Mouse (Mus musculus): ENCODE measurements around the gene Spice1.

Spice1 gene

DNA sequence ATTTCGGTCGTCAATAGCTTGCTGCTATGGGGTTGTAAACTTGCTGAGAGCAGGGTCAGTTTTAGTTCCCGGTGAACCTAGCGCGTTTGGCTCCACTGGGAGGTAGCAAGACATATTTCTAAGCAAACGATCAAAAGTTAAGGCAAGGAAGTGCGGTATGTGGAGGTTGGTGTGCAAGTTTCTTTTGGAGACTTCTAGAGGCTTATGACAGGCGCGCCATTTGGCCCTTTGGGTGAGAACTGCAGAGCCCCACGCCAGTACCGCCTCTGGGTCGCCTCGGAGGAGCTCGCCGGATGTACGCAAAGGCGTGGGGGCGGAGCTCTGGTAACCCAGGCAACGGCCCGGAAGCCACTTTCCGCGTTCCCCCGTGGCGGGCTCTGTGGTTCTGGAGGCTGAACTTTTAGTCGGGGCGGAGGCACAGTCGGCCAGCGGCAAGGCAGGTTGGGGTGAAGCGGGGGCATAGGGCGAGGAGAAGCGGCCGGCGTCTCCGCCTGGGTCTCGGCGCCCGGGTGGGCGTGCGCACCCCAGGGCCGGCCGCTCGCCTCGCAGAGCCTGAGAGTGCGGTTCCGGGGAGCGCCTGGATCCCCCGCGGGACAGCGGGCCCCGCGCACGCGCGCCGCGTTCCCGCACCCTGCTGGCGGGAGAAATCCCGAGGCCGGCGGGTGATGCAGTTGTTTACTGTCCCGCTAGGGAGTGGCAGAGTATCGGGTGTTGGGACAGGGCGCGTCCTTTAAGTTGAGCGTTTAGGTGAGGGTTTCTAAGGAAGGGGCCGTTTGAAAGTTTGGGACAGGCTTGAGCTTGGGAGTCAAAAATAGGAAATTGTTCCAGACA lies at the start of gene Spice1:
Spice1 (plus strand) TSS at position 51 of the 831 bp plus-strand sequence.
- DNase-seq (ENCODE audit: low spot score): peak; percentile 92

DNA sequence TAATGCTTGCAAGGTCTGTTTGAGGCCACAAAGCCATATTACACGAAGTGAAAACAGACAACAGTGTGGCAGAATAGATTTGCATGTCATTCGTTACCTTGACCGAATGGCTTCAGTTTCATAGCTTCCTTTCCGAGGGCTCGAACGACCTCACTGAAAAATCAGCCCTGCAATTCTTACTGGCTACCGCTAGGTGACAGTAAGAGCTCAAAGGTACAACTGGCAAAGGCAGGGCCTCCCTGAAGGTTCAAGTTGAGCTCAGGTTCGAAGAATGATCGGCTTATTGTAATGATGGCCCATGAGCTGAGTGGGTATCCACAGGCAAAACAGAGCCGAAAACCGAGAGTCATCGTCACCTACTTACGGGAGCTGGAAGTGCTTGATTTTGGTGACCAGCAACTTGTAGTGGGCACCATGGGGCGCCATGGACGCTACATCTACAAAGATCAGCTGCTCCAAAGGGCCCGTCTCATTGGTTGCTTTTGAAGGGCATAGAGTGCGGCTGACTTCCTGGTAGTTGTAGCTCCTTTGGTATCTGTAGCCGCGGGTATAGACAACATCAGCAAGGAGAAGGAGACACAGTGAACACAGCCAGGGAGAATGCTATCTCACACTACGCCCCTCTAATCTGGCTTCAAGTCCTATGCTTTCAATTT lies 47.4 kb upstream of the Spice1 start:
- DNase-seq (ENCODE audit: low spot score): no peak

DNA sequence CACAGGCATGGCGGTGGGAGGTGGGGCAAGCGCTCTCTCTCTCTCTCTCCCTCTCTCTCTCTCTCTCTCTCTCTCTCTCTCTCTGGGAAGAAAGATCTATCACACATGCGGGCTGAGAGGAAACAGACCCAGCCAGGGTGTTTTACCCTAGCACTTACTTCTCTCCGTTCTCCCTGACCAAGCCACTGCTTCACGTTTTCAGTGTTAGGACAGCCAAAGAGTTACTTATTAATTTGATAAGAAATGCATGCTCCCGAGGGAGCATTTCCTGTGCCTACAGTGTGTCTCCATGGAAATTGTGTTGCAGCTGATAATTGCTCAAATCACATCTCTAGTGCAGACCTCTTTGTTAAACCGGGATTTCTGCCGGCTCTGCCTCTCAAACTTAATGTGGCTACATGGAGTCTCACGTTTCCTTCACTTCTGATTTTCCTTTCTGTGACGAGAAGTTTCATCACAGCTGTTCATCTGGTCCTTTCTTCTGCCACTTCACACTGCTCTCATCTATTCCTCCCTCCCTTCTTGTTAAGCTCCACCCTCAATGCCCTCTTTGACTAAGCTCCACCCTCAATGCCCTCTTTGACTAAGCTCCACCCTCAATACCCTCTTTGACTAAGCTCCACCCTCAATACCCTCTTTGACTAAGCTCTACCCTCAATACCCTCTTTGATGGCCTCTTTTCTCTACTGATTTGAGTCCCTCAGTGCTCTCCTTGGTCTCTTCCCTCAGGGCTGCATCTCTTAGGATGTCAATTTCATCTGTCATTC lies 44.6 kb upstream of the Spice1 start:
- DNase-seq (ENCODE audit: low spot score): no peak

DNA sequence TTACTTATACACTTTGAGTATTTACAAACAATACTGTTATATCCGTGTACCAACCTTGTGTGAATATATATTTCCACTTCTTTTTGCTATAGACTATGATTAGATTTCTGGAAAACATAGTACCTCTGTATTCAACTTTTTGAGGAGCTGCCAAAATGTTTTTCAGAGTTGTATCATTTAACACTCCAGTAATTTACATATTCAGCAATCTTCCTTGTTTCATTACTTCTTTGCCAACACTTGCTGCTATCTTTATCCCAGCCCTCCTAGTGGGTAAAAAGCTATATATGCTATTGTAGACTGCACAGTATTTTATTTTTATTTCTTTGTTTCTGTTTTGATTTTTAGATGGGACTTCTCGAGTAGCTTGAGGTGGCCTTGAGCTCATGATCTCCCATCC lies 43.1 kb upstream of the Spice1 start:
- DNase-seq (ENCODE audit: low spot score): no peak

DNA sequence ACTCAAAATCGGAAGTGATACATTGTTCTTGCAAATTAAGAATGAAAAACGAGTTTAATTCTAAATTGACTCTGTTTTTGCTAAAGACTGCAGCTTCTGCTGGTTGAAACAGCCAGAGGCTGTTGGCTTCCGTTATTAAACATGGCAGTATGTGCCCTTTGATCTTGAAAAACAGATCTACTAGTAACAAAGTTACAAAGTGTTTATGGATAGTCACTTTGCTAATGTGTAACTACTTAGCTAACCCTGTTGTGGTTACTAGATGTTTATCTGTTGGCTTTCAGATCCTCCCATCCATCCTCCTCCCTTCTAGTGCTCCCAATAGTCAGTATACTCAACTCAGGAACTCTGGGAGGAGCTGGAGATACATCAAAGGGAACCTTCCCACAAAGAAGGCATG lies 41.3 kb upstream of the Spice1 start:
- no peak for DNase-seq (ENCODE audit: low spot score)

DNA sequence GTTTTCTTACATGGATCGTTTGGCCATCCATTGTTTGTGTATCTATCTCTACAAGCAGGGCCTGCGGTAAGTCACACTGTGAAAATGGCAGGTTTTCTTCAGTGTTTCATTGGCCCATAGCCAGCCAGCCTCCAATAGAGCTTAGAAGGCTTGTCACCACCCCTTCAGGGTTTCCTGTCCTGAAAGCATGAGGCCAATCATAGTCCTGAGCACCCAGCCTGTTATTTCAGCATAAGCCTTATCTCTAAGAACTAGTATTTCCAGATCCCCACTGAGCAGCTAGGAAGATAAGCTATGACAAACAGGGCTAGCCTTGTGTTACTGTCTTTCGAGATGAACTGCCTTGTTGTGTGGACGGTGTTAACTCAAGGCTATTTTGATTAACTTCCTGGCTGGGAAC lies 33.5 kb upstream of the Spice1 start:
- no peak for DNase-seq (ENCODE audit: low spot score)

DNA sequence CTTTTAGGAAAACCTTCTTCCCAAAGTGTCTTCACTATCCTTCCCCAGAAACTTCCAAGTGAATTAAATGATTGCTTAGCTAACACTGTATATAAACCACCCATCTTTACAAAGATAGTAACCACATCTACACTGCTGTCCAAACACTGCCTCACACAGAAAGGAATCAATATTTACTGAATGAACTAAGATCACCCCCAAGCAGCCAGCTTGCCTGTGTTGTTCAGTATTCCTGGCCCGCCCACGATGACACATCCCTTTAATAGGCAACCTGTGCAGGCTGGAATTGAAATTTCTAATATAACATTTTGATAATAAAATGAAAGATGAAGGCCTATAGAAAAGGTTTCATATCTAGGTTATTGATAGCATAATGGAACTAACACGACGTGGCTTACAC lies 30.6 kb upstream of the Spice1 start:
- DNase-seq (ENCODE audit: low spot score): no peak

DNA sequence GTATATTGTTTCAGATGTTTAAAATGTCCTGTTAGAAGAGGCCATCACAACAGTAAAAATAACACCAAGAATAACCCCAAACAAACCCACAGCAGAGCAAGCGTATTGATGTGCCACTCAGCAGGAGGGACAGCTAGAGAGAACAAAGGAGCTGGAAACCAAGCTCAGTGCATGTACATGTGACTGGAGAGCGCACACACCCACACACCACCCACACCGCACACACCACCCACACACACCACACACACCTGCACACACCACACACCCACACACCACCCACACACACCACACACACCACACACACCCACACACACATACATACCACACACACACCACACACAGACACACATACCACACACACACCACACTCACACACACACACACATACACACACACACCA lies 26.7 kb upstream of the Spice1 start:
- no peak for DNase-seq (ENCODE audit: low spot score)

DNA sequence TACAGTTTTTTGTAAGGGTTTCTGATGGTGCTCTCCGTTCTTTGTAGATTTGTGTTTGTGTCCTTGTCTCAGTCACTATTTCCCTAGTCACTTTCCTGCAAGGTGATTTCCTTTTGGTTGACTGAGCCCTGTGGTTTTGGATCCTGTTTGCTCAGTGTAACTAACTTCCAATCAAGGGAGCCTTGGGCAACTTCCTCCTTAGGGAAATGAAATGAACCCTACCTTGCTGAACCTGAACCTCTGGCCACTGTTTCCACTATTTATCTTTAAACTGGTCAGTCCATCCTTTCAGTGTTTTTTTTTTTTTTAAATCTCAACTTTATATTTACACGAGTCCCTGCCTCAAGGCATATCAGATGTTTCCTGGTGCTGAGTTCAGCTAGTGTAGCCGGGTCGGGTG lies 18.3 kb upstream of the Spice1 start:
- no peak for DNase-seq (ENCODE audit: low spot score)

DNA sequence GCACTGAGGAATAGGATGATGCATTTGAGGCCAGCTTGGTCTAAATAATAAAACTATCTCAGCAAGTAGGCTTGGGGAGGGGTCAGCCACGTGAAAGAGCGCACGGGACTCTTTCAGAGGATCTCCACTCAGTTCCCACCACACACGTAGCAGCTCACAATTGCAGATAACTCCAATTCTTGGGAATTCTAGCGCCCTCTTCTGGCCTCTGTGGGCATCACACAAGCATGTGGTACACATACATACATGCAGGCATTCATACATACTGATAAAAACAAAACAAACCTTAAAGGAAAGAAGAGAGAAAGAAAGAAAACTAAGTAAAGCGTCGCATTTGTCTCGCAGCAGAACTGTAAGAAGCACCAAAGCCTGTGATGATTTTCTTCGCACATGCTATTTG lies 16.3 kb upstream of the Spice1 start:
- DNase-seq (ENCODE audit: low spot score): no peak

DNA sequence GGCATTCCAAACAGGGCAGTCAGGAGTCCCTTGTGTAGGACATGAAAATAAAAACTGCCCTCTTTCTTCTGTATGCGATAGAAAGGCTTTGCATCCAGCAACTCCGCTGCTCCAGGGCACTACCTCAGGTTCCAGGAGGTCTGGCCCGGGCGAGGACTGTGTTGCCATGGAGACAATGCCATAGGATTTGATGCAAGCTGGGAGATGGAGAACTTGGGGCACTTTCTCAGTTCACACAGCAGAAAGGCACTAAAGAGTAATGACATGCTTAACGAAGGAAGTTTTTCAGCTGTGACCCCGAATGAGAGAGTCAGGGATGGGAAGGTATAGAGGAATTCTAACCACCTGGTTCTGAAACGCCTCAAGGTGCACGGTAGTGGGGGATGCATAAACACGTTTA lies 15.8 kb upstream of the Spice1 start:
- DNase-seq (ENCODE audit: low spot score): no peak

DNA sequence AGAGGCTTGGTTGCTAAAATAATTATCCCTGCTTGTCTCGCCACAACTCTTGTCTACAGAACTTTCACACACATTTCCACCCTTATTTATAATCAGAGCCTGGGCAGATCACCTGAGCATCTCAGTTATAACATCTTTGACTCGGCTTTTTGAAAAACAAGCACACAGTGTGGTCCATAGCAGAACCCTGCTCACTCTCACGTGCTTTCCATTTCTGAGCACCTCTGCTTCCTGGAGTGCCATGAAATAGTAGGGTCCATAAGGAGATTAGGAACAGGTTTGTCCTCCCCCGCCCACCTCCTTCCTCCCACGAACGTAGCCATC lies 15.3 kb upstream of the Spice1 start:
- DNase-seq (ENCODE audit: low spot score): no peak

DNA sequence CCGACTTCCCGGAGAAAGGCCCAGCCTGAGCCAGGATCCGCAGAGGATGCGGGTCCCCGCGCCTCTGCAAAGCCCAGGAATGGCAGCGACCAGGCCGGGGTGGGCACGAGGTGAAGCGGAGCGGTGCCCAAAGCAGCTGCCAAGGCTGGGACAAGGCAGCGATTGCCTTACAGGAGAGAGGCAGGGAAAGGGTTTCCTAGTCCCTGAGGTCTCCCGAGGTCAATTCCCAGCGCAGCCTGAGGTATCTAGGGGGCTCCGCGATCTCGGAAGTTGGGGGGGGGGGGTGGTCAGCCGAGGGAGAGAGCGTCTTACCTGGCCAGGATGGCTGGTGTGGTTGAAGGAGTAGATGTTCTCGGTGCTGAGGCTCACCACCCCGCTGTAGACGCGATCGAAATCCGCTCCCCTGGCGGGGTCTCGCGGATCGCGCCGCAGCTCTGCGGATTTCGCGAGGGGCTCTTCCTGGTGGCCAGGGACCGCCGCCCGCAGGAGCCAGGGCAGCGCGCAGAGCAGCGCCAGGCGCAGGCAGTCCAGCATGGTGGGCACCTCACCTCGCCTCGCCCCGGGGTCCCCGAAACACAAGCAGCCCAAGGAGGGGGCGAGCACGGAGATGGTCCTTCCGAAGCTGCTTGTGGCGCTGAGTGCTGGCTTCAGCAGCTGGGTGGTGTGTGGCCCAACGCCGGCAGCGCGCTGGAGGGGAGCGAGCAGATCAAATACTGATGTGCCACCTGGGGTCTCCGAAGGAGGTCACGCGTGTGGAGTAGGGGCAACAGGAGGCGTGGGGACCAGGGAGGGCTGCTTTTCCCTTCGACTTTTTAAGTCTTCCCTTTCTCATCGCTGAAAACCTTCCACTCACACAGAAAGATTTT lies 14.7 kb upstream of the Spice1 start:
- DNase-seq (ENCODE audit: low spot score): peak; percentile 24

DNA sequence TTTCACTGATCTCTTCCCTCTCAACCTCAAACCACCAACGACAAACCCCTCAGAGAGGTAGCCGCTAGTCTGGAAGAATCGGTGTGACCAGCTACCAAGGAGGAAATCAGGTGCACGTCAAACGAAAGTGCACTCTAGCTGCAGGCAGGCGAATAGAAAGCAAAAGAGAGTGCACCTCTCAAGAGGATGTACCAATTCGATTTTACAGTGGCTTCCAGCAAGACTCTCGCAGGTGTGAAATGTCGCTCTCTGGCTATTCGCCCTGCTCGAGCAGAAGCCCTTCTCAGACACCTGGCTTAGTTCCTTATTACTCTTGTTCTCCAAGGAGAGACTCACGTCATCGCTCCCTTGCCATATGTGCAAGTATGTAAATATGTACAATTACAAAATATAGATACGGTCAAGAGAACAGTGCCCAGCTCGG lies 14.0 kb upstream of the Spice1 start, which contains the start of gene Sidt1:
Sidt1 (minus strand) TSS at position 336 of the 424 bp plus-strand sequence.
- no peak for DNase-seq (ENCODE audit: low spot score)

DNA sequence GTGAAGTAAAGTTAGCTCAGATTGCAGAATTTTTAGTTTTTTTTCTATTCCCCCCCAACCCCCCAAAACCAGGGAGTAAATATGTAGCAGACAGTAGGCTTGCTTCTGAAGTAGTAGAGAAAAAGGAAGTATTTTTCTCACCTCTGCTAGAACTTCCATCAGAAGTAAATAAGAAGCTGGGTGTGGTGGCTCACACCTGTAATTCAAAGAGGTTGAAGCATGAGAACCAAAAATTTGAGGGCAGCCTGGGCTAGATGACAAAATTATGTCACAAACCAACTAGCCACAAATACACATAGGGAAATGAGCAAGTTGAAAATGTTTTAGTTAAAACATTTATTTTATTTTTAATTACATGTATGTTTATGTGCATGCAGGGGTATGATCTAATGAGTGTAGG lies 9.4 kb upstream of the Spice1 start:
- no peak for DNase-seq (ENCODE audit: low spot score)

DNA sequence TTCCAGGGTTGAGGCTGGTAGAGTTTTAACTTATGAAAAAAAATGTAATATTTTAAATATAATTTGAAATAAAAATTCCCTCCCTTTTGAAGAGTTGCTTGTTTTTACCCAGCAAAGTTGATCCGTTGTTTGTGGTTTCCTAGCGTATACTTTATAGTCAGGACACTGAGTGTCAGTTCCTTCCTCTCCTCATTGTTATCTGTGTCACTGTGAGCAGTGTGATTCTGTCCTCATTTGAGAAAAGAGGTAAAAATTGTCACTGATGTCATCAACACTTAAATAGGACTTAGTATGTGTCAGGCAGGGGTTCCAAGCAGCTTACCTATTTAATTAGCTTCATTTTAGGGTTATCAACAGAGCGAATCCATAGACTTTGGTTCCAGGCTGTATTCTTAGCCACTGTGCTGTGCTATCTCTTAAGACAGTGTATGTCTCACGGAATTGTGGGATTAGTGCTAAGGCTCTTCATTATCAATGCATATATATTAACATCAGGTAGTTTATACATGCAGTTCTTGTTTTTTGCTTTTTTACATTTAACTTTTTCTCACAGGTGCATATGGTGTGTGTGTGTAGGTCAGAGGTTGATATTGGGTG lies 3.0 kb downstream of the Spice1 start:
- no peak for DNase-seq (ENCODE audit: low spot score)

DNA sequence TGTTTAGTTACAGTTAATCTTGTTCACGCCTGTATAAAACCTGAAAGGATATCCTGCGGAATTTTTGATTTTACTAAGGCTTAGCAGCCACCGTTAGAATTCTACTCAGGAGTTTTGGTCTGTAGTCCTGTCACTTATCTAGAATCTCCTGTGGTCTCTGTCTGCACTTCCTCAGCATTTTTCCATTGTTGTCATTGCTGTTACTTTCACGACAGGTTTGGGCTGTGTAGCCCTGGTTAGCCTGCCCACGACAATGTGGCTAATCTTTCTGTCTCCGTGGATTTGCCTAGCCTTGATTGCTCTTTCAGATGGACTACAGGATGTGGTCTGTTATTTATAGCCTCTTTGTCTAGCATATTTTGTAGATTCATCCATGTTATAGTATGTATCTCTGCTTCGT lies 9.4 kb downstream of the Spice1 start:
- DNase-seq (ENCODE audit: low spot score): no peak

DNA sequence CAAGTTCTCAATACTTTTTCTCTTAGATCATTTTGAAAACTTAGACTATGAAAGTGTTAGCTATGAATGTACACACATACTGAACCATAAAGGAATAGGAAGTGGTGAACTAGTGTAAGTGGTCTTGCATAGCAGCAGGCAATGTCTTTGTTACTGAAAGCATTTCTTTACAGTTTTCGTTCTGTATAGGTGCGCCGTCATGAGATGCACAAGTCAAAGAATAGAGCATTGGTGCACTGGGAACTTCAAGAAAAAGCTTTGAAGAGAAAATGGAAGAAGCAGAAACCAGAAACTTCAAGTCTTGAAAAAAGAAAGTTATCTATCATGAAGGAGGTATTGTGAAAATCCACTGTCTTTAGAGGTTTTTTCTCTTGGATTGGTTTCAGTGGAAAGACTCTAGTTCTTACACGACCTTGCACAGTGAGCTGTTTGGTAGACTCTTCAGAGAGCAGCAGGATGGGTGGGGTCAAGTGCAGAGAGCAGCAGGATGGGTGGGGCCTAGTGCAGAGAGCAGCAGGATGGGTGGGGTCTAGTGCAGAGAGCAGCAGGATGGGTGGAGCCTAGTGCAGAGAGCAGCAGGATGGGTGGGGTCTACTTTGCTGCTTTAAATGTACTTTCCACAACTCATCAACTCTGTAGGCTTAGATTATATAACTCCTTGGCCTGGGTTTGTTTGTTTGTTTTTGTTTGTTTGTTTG lies 10.8 kb downstream of the Spice1 start:
- no peak for DNase-seq (ENCODE audit: low spot score)

DNA sequence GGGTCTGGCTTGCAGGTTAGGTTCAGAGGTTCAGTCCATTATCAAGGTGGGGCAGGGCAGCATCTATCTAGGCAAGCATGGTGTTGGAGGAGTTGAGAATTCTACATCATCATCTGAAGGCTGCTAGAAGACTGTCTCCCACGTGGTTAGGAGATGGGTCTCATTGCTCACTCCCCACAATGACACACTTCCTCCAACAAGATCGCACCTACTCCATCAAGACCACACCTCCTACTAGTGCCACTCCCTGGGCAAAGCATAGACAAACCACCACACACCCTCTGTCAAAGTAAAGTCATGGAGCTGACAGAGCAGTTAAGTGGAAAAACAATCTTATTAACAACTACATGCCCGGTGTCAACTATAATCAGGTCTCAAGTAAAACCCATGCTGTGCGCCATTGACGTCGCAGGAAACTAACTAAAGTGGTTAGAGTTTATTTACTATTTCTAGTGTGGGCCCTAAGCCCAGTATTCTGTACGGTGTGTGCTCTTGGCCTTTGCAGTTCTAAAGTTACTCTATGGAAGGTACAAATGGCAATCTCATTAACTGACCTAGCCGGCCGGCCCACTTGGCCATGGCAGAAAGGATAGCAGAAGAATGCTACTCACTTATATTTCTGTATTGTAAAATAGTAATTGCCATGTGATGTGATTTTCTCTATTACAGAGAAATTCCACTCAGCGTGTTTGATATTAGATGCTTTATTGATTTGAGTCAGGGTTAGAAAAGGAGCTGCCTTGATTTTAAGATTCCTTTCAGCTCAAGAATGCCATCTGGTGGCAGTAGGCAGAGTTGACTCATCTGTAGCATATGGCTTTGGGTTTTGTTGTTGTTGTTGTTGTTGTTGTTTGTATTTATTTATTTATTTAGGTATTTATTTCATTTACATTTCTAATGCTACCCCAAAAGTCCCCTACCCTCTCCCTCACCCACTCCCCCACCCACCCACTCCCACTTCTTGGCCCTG lies 15.3 kb downstream of the Spice1 start:
- no peak for DNase-seq (ENCODE audit: low spot score)

DNA sequence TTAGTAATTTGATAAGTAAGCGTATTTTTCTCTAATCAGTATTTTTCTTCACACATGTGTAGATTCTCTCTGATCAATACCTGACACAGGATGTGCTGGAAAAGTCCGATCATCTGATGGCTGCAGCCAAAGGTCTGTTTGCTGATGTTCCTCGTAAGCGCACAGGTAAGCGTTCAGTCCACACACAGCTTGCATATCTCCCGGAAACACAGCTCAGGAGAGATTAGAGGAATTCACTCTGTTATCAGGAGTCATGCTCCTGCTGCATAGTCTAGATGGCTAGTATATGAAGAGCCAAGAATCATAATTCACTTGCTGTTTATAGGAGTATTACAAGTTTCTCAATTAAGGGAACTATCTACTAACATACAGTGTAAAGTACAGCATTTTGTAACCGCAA lies 18.6 kb downstream of the Spice1 start:
- DNase-seq (ENCODE audit: low spot score): no peak

Data from ovary, postnatal 36 days (tissue).